Mouse (Mus musculus): ENCODE results near the gene Ifrd2. TPM values are rescaled to one million over a fixed set of nuclear protein-coding genes. Genes with fewer than 3 reads are reported as not detected.

Gene Ifrd2
- polyA plus RNA-seq, 2 experiments = 55.0 to 57.3 TPM

GRCm38 (mm10) chr9:107634406-107635278, 47.2 kb downstream of the Ifrd2 start:
- TF ChIP-seq POLR2A (IDR thresholded peaks at IDR 0.05; ENCODE audit: borderline replicate concordance, extremely low read depth, insufficient read depth, insufficient read length) = no peak
- Histone ChIP-seq H3K36me3 (ENCODE audit: control insufficient read depth, insufficient read depth, low read length) (0 out of 2 replicates have a peak, but pooled peaks cover 3% of the 10 kb centered on the region), H3K4me2 (replicated peaks; ENCODE audit: low read depth, low read length, severe bottlenecking) (peak overlapping the region; percentile 99), H3K4me3 (replicated peaks; ENCODE audit: low read length) (peak overlapping the region; percentile 70), H3K9ac (ENCODE audit: low read depth, low read length, severe bottlenecking) (peak overlapping the region; percentile 89), H3K27ac (replicated peaks; ENCODE audit: low read depth, low read length) (peak overlapping the region; percentile 87), H3K4me1 (ENCODE audit: control insufficient read depth, insufficient read depth, low read length) (peaks cover 41% of the 10 kb centered on the region), H3K27me3 (ENCODE audit: control insufficient read depth, insufficient read depth, low read length) (no peaks in the 10 kb centered on the region), H3K9me3 (ENCODE audit: control insufficient read depth, low read length) (no peaks in the 10 kb centered on the region)
- no peak; the same call in 1 of the 2 replicates for ATAC-seq (ENCODE audit: low FRiP score, low read depth)
- DNase-seq (ENCODE audit: low spot score) = no peak
- WGBS = under 1% methylated on average over 34 of the region's 35 CpGs

GRCm38 (mm10) chr9:107635279-107636028, 48.0 kb downstream of the Ifrd2 start, which contains the start of gene Gnai2:
Gnai2 (minus strand) TSS chr9:107635367.
- peak within 1 kb of the TSS; percentile 70 for H3K4me3 ChIP-seq (replicated peaks; ENCODE audit: low read length)
- WGBS = 3% methylated on average over 38 of the region's 38 CpGs
- H3K4me1 ChIP-seq (ENCODE audit: control insufficient read depth, insufficient read depth, low read length) = peaks cover 33% of the 10 kb centered on the region
- H3K36me3 ChIP-seq (ENCODE audit: control insufficient read depth, insufficient read depth, low read length) = 0 out of 2 replicates have a peak, but pooled peaks cover 3% of the 10 kb centered on the region
- no peaks in the 10 kb centered on the region for H3K9me3 ChIP-seq (ENCODE audit: control insufficient read depth, low read length)
- DNase-seq (ENCODE audit: low spot score) (peak; percentile 97), ATAC-seq (ENCODE audit: low FRiP score, low read depth) (peak; percentile 95)
- H3K9ac ChIP-seq (ENCODE audit: low read depth, low read length, severe bottlenecking) = peak within 1 kb of the TSS; percentile 89
- TF ChIP-seq POLR2A (IDR thresholded peaks at IDR 0.05; ENCODE audit: borderline replicate concordance, extremely low read depth, insufficient read depth, insufficient read length) = peak; percentile 87; the same call in 1 of the 2 replicates
- peak within 1 kb of the TSS; percentile 87 for H3K27ac ChIP-seq (replicated peaks; ENCODE audit: low read depth, low read length)
- no peaks in the 10 kb centered on the region for H3K27me3 ChIP-seq (ENCODE audit: control insufficient read depth, insufficient read depth, low read length)
- peak within 1 kb of the TSS; percentile 99 for H3K4me2 ChIP-seq (replicated peaks; ENCODE audit: low read depth, low read length, severe bottlenecking)

GRCm38 (mm10) chr9:107637070-107637469, 49.6 kb downstream of the Ifrd2 start:
- H3K4me2 ChIP-seq (replicated peaks; ENCODE audit: low read depth, low read length, severe bottlenecking) = no peak overlapping the region

DNA sequence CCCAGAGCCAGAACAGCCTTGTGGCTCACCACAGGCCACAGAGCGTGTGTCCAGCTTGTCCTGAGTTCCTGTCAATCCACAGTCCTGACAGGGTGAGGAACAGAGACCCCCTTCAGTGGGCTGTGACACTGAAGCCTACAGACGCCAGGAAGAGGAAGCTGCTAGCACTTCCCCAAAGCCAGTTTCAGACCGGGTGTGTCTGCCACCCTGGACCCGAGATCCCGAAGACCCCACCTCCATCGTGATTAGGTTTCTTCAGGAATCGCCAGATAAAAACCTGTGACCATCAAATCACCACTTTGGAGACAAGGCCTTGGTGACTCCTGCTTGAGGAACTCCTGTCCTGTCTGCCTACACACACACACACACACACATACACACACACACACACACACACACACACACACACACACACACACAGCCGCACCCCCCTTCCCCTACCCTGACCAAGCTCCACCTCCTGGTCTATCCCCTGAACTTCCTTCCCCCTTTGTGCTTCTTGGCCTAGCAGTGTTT, 52.9 kb downstream of the Ifrd2 start:
- H3K27ac ChIP-seq (replicated peaks; ENCODE audit: low read depth, low read length) = no peak overlapping the region

More at GRCm38 (mm10) chr9:107637070-107637469, 49.6 kb downstream of the Ifrd2 start:
- Histone ChIP-seq H3K9me3 (ENCODE audit: control insufficient read depth, low read length) (no peaks in the 10 kb centered on the region), H3K27me3 (ENCODE audit: control insufficient read depth, insufficient read depth, low read length) (no peaks in the 10 kb centered on the region), H3K9ac (ENCODE audit: low read depth, low read length, severe bottlenecking) (no peak overlapping the region), H3K4me3 (replicated peaks; ENCODE audit: low read length) (no peak overlapping the region), H3K27ac (replicated peaks; ENCODE audit: low read depth, low read length) (no peak overlapping the region), H3K36me3 (ENCODE audit: control insufficient read depth, insufficient read depth, low read length) (no peaks in the 10 kb centered on the region), H3K4me1 (ENCODE audit: control insufficient read depth, insufficient read depth, low read length) (peaks cover 19% of the 10 kb centered on the region)
- 27% methylated on average over 7 of the region's 7 CpGs for WGBS
- no peak for DNase-seq (ENCODE audit: low spot score)
- no peak for ATAC-seq (ENCODE audit: low FRiP score, low read depth)
- no peak for TF ChIP-seq POLR2A (IDR thresholded peaks at IDR 0.05; ENCODE audit: borderline replicate concordance, extremely low read depth, insufficient read depth, insufficient read length)

DNA sequence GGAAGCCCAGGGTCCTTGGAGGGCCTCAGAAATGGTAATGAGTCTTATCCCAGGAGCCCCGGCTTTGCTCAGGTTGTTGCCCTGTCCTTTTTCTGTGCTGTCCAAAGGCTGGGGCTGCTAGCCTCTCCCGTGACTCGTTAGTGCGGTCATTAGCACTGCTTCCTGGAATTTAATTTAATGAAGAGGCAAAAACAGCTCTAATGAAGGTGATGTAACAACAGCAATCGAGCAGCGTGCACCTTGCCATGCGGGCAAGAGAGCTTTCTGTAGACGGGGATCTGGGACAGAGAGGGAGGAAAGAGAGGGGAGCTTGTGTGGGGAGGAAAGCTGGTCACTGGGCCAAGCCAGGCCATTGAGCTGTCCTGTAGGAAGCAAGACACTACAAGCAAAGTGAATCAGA, 54.2 kb downstream of the Ifrd2 start:
- no peak for TF ChIP-seq POLR2A (IDR thresholded peaks at IDR 0.05; ENCODE audit: borderline replicate concordance, extremely low read depth, insufficient read depth, insufficient read length)
- WGBS = 26% methylated on average over 8 of the region's 8 CpGs
- H3K27ac ChIP-seq (replicated peaks; ENCODE audit: low read depth, low read length) = no peak overlapping the region
- H3K4me1 ChIP-seq (ENCODE audit: control insufficient read depth, insufficient read depth, low read length) = peaks cover 14% of the 10 kb centered on the region
- no peaks in the 10 kb centered on the region for H3K36me3 ChIP-seq (ENCODE audit: control insufficient read depth, insufficient read depth, low read length)
- no peak overlapping the region for H3K4me3 ChIP-seq (replicated peaks; ENCODE audit: low read length)
- H3K9me3 ChIP-seq (ENCODE audit: control insufficient read depth, low read length) = no peaks in the 10 kb centered on the region
- DNase-seq (ENCODE audit: low spot score) (no peak), ATAC-seq (ENCODE audit: low FRiP score, low read depth) (no peak)
- no peak overlapping the region for H3K9ac ChIP-seq (ENCODE audit: low read depth, low read length, severe bottlenecking)
- no peak overlapping the region for H3K4me2 ChIP-seq (replicated peaks; ENCODE audit: low read depth, low read length, severe bottlenecking)
- no peaks in the 10 kb centered on the region for H3K27me3 ChIP-seq (ENCODE audit: control insufficient read depth, insufficient read depth, low read length)

More for the DNA sequence above, 52.9 kb downstream of the Ifrd2 start:
- Histone ChIP-seq H3K36me3 (ENCODE audit: control insufficient read depth, insufficient read depth, low read length) (no peaks in the 10 kb centered on the region), H3K27me3 (ENCODE audit: control insufficient read depth, insufficient read depth, low read length) (no peaks in the 10 kb centered on the region), H3K9me3 (ENCODE audit: control insufficient read depth, low read length) (no peaks in the 10 kb centered on the region), H3K4me1 (ENCODE audit: control insufficient read depth, insufficient read depth, low read length) (peaks cover 19% of the 10 kb centered on the region), H3K9ac (ENCODE audit: low read depth, low read length, severe bottlenecking) (no peak overlapping the region), H3K4me2 (replicated peaks; ENCODE audit: low read depth, low read length, severe bottlenecking) (no peak overlapping the region), H3K4me3 (replicated peaks; ENCODE audit: low read length) (no peak overlapping the region)
- no peak for DNase-seq (ENCODE audit: low spot score)
- 45% methylated on average over 8 of the region's 8 CpGs for WGBS
- ATAC-seq (ENCODE audit: low FRiP score, low read depth) = no peak
- no peak for TF ChIP-seq POLR2A (IDR thresholded peaks at IDR 0.05; ENCODE audit: borderline replicate concordance, extremely low read depth, insufficient read depth, insufficient read length)

Other genes starting within 250 kb of the Ifrd2 start
- gene Hemk1, start 249.3 kb upstream of the Ifrd2 start, polyA plus RNA-seq (2012; rRNA removed) = 24.9 and 32.9 TPM in 2 replicates
- gene Hemk1, start 249.3 kb upstream of the Ifrd2 start, polyA plus RNA-seq (2014; fragmentation: Nextera tagmentation; extraction: Ambion mirVana) = 12.2 and 12.8 TPM in 2 replicates
- gene 6430571L13Rik, start 247.0 kb upstream of the Ifrd2 start, polyA plus RNA-seq (2012; rRNA removed) = 1.0 and 1.1 TPM in 2 replicates
- 0.39 and 0.56 TPM in 2 replicates for gene 6430571L13Rik, start 247.0 kb upstream of the Ifrd2 start, polyA plus RNA-seq (2014; fragmentation: Nextera tagmentation; extraction: Ambion mirVana)
- gene Cacna2d2, start 188.0 kb upstream of the Ifrd2 start, polyA plus RNA-seq (2012; rRNA removed) = 9.3 and 13.6 TPM in 2 replicates
- gene Cacna2d2, start 188.0 kb upstream of the Ifrd2 start, polyA plus RNA-seq (2014; fragmentation: Nextera tagmentation; extraction: Ambion mirVana) = 0.29 and 0.57 TPM in 2 replicates
- 34.9 and 41.3 TPM in 2 replicates for gene Tmem115, start 53.7 kb upstream of the Ifrd2 start, polyA plus RNA-seq (2012; rRNA removed)
- 54.1 and 58.8 TPM in 2 replicates for gene Tmem115, start 53.7 kb upstream of the Ifrd2 start, polyA plus RNA-seq (2014; fragmentation: Nextera tagmentation; extraction: Ambion mirVana)
- 19.8 and 27.2 TPM in 2 replicates for gene Cyb561d2, start 45.4 kb upstream of the Ifrd2 start, polyA plus RNA-seq (2012; rRNA removed)
- 21.4 and 25.9 TPM in 2 replicates for gene Cyb561d2, start 45.4 kb upstream of the Ifrd2 start, polyA plus RNA-seq (2014; fragmentation: Nextera tagmentation; extraction: Ambion mirVana)
- 52.7 and 59.2 TPM in 2 replicates for gene Nprl2, start 45.4 kb upstream of the Ifrd2 start, polyA plus RNA-seq (2012; rRNA removed)
- gene Nprl2, start 45.4 kb upstream of the Ifrd2 start, polyA plus RNA-seq (2014; fragmentation: Nextera tagmentation; extraction: Ambion mirVana) = 37.6 and 38.6 TPM in 2 replicates
- gene Zmynd10, start 40.3 kb upstream of the Ifrd2 start, polyA plus RNA-seq (2012; rRNA removed) = 0.76 and 1.4 TPM in 2 replicates
- gene Zmynd10, start 40.3 kb upstream of the Ifrd2 start, polyA plus RNA-seq (2014; fragmentation: Nextera tagmentation; extraction: Ambion mirVana) = 1.2 TPM in 1 of 2 replicates, not detected in the other
- 74.7 and 78.4 TPM in 2 replicates for gene Rassf1, start 36.1 kb upstream of the Ifrd2 start, polyA plus RNA-seq (2012; rRNA removed)
- 67.6 and 73.2 TPM in 2 replicates for gene Rassf1, start 36.1 kb upstream of the Ifrd2 start, polyA plus RNA-seq (2014; fragmentation: Nextera tagmentation; extraction: Ambion mirVana)
- 35.8 and 43.3 TPM in 2 replicates for gene Tusc2, start 24.4 kb upstream of the Ifrd2 start, polyA plus RNA-seq (2012; rRNA removed)
- gene Tusc2, start 24.4 kb upstream of the Ifrd2 start, polyA plus RNA-seq (2014; fragmentation: Nextera tagmentation; extraction: Ambion mirVana) = 42.1 and 43.0 TPM in 2 replicates
- 68.0 and 88.8 TPM in 2 replicates for gene Hyal2, start 19.7 kb upstream of the Ifrd2 start, polyA plus RNA-seq (2012; rRNA removed)
- 123 and 130 TPM in 2 replicates for gene Hyal2, start 19.7 kb upstream of the Ifrd2 start, polyA plus RNA-seq (2014; fragmentation: Nextera tagmentation; extraction: Ambion mirVana)
- gene Hyal1, start 10.7 kb upstream of the Ifrd2 start, polyA plus RNA-seq (2012; rRNA removed) = 11.1 TPM in 2 replicates
- 6.9 and 8.5 TPM in 2 replicates for gene Hyal1, start 10.7 kb upstream of the Ifrd2 start, polyA plus RNA-seq (2014; fragmentation: Nextera tagmentation; extraction: Ambion mirVana)
- 38.7 and 57.8 TPM in 2 replicates for gene Naa80, start 8.8 kb upstream of the Ifrd2 start, polyA plus RNA-seq (2012; rRNA removed)
- gene Naa80, start 8.8 kb upstream of the Ifrd2 start, polyA plus RNA-seq (2014; fragmentation: Nextera tagmentation; extraction: Ambion mirVana) = 17.2 and 18.8 TPM in 2 replicates
- 1.4 and 1.9 TPM in 2 replicates for gene Hyal3, start 6.8 kb upstream of the Ifrd2 start, polyA plus RNA-seq (2012; rRNA removed)
- gene Hyal3, start 6.8 kb upstream of the Ifrd2 start, polyA plus RNA-seq (2014; fragmentation: Nextera tagmentation; extraction: Ambion mirVana) = 1.2 and 1.5 TPM in 2 replicates
- 23.2 and 23.7 TPM in 2 replicates for gene Sema3b, start 21.6 kb downstream of the Ifrd2 start, polyA plus RNA-seq (2012; rRNA removed)
- 7.7 and 11.2 TPM in 2 replicates for gene Sema3b, start 21.6 kb downstream of the Ifrd2 start, polyA plus RNA-seq (2014; fragmentation: Nextera tagmentation; extraction: Ambion mirVana)
- gene Gnai2, start 47.7 kb downstream of the Ifrd2 start, polyA plus RNA-seq (2012; rRNA removed) = 496 and 627 TPM in 2 replicates
- 392 and 411 TPM in 2 replicates for gene Gnai2, start 47.7 kb downstream of the Ifrd2 start, polyA plus RNA-seq (2014; fragmentation: Nextera tagmentation; extraction: Ambion mirVana)
- gene Slc38a3, start 81.9 kb downstream of the Ifrd2 start, polyA plus RNA-seq (2012; rRNA removed) = 22.4 and 31.8 TPM in 2 replicates
- 3.7 and 6.0 TPM in 2 replicates for gene Slc38a3, start 81.9 kb downstream of the Ifrd2 start, polyA plus RNA-seq (2014; fragmentation: Nextera tagmentation; extraction: Ambion mirVana)
- 0.28 and 0.44 TPM in 2 replicates for gene Gnat1, start 92.1 kb downstream of the Ifrd2 start, polyA plus RNA-seq (2012; rRNA removed)
- gene Gnat1, start 92.1 kb downstream of the Ifrd2 start, polyA plus RNA-seq (2014; fragmentation: Nextera tagmentation; extraction: Ambion mirVana) = 0.55 and 0.57 TPM in 2 replicates
- gene Sema3f, start 122.8 kb downstream of the Ifrd2 start, polyA plus RNA-seq (2012; rRNA removed) = 228 and 332 TPM in 2 replicates
- 48.8 and 55.6 TPM in 2 replicates for gene Sema3f, start 122.8 kb downstream of the Ifrd2 start, polyA plus RNA-seq (2014; fragmentation: Nextera tagmentation; extraction: Ambion mirVana)
- 185 and 196 TPM in 2 replicates for gene Rbm5, start 183.4 kb downstream of the Ifrd2 start, polyA plus RNA-seq (2012; rRNA removed)
- 163 and 181 TPM in 2 replicates for gene Rbm5, start 183.4 kb downstream of the Ifrd2 start, polyA plus RNA-seq (2014; fragmentation: Nextera tagmentation; extraction: Ambion mirVana)